Mouse (Mus musculus) embryonic facial prominence, embryonic 15.5 days (tissue): Measurements from ENCODE around the gene Ppp2r5c. TPM values are rescaled to one million over a fixed set of nuclear protein-coding genes. Genes with fewer than 3 reads are reported as not detected.

Experiments used
- ATAC-seq: fragments of 200-750 bp; cut with Nextera tagmentation; 2 replicates; pipeline ENCODE4 v1.8.0; 2017; ENCODE audit warnings: low read depth, moderate TSS enrichment; ENCODE audit not compliant: insufficient number of reproducible peaks, low FRiP score, low TSS enrichment
- H3K27ac ChIP-seq: fragments of 300-500 bp; sonication (generic); replicated peaks from 2 replicates; pipeline ENCODE4 v1.5.1; 2015; ENCODE audit warnings: mild to moderate bottlenecking, inconsistent platforms
- H3K27me3 ChIP-seq: fragments of 300-500 bp; sonication (generic); 2 replicates; pipeline ENCODE4 v1.6.1; 2015; ENCODE audit warnings: inconsistent platforms
- H3K36me3 ChIP-seq: fragments of 300-500 bp; sonication (generic); 2 replicates; pipeline ENCODE4 v1.6.1; 2015; ENCODE audit warnings: mild to moderate bottlenecking, inconsistent platforms
- H3K4me1 ChIP-seq: fragments of 300-500 bp; sonication (generic); 2 replicates; pipeline ENCODE4 v1.6.1; 2015; ENCODE audit warnings: inconsistent platforms
- H3K4me2 ChIP-seq: fragments of 300-500 bp; sonication (generic); replicated peaks from 2 replicates; pipeline ENCODE4 v1.6.1; 2015; ENCODE audit warnings: mild to moderate bottlenecking, inconsistent platforms
- H3K4me3 ChIP-seq: fragments of 300-500 bp; sonication (generic); replicated peaks from 2 replicates; pipeline ENCODE4 v1.5.1; 2015; ENCODE audit warnings: mild to moderate bottlenecking, inconsistent platforms
- H3K9ac ChIP-seq: fragments of 300-500 bp; sonication (generic); 2 replicates; pipeline ENCODE4 v1.6.1; 2015; ENCODE audit warnings: inconsistent platforms
- H3K9me3 ChIP-seq: fragments of 300-500 bp; sonication (generic); replicated peaks from 2 replicates; pipeline ENCODE4 v1.6.1; 2016; ENCODE audit warnings: inconsistent platforms
- WGBS: fragments of 180-500 bp; shearing (Covaris S2); methylation state at CpG from one replicate; pipeline ENCODE4 v1.1.7; 2015; 5-methylcytosine and 5-hydroxymethylcytosine counted together
- polyA plus RNA-seq: library from polyadenylated mRNA; unstranded; fragments of >200 nt; fragmentation: Nextera tagmentation; extraction: Ambion mirVana; gene quantifications from 2 replicates; pipeline ENCODE4 v1.2.1, GENCODE M21; 2015

The Ppp2r5c gene
- polyA plus RNA-seq, 1 experiment from 2014 or later, result 138 TPM

DNA sequence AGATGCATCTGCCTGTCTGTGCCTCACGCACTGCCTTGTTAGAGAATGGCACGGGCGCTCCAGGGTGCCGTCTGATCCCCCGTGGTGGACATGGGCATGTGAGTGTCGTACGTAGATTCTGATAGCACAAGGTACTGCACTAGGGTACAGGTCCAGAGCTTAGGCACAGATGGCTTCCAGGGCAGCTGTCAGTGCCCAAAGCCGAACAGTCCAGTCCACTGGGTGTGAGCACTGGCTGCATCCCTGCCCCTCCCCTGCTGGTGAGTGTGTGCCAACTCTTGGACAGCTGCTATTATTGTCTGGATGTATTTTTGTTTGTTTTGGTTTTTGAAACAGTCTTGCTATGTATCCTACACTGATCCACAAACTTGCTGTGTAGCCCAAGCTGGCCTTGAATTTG, 68.8 kb downstream of the Ppp2r5c start:
- 91% methylated on average over 8 of the region's 8 CpGs for WGBS
- Histone ChIP-seq H3K9ac (no peak overlapping the region), H3K27me3 (no peaks in the 10 kb centered on the region), H3K4me1 (peaks cover 42% of the 10 kb centered on the region), H3K9me3 (no peaks in the 10 kb centered on the region), H3K27ac (no peak overlapping the region), H3K4me2 (no peak overlapping the region), H3K4me3 (no peak overlapping the region), H3K36me3 (no peaks in the 10 kb centered on the region)
- no peak for ATAC-seq

- H3K27me3 ChIP-seq, result no peaks in the 10 kb centered on the region
- peaks cover 31% of the 10 kb centered on the region for H3K36me3 ChIP-seq
- H3K9ac ChIP-seq, result no peak overlapping the region
- no peak overlapping the region for H3K4me2 ChIP-seq
- H3K4me3 ChIP-seq, result no peak overlapping the region
- 78% methylated on average over 15 of the region's 15 CpGs for WGBS
- H3K27ac ChIP-seq, result no peak overlapping the region
- no peaks in the 10 kb centered on the region for H3K9me3 ChIP-seq
- 0 out of 2 replicates have a peak, but pooled peaks have one; percentile 48 for ATAC-seq
- H3K4me1 ChIP-seq, result peaks cover 11% of the 10 kb centered on the region; the same call in 1 of the 2 replicates
These were observed 73.5 kb downstream of the Ppp2r5c start for GRCm38 (mm10) chr12:110520236-110520987.

DNA sequence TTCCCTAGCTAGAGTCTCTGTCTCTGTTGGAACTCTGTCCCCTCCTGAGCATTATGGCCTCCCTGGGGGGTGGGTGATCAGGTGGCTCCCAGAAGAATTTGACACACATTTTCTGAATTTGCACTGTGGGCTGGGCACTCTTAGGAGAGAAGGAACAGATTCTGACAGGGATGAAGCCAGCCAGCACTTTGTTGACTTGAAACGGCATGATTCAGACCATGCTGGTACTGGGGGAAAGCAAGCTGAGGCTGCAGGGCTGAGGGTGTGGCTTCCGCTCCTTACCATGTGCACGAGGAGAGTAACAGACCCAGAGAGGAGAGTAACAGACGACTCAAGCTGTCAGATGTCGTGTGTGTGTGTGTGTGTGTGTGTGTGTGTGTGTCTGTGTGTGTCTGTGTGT, 76.6 kb downstream of the Ppp2r5c start:
- H3K9me3 ChIP-seq, result no peaks in the 10 kb centered on the region
- peaks cover 6% of the 10 kb centered on the region; the same call in 1 of the 2 replicates for H3K4me1 ChIP-seq
- H3K27ac ChIP-seq, result no peak overlapping the region
- H3K4me3 ChIP-seq, result no peak overlapping the region
- H3K9ac ChIP-seq, result no peak overlapping the region
- WGBS, result 74% methylated on average over 5 of the region's 5 CpGs
- ATAC-seq, result no peak
- H3K36me3 ChIP-seq, result peaks cover 46% of the 10 kb centered on the region
- H3K4me2 ChIP-seq, result no peak overlapping the region
- no peaks in the 10 kb centered on the region for H3K27me3 ChIP-seq

GRCm38 (mm10) chr12:110532711-110533110, 85.8 kb downstream of the Ppp2r5c start:
- WGBS, result 65% methylated on average over 6 of the region's 6 CpGs
- H3K4me2 ChIP-seq, result no peak overlapping the region
- H3K27ac ChIP-seq, result no peak overlapping the region
- H3K4me1 ChIP-seq, result peaks cover 5% of the 10 kb centered on the region; the same call in 1 of the 2 replicates
- no peaks in the 10 kb centered on the region for H3K9me3 ChIP-seq
- no peaks in the 10 kb centered on the region for H3K36me3 ChIP-seq
- H3K4me3 ChIP-seq, result no peak overlapping the region
- no peak for ATAC-seq
- H3K9ac ChIP-seq, result no peak overlapping the region
- no peaks in the 10 kb centered on the region for H3K27me3 ChIP-seq

DNA sequence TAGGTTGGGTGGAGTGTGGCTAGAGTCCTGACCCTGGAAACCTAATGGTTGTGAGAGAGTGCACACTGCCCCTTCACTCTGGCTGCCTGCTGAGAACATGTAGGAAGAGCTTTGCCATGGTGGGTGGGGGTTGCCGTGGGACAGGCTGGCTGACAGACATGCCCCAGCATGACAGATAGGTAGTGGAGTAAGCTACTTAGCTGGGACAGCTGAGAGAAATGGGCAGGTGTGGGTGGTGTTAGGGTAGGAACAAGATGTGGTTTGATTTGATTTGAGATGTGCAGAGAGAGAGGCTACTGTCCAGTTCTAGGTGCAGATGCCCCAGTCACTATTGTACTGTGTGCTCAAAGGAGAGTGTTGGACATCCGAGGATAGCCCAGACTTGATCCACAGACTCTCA, 86.2 kb downstream of the Ppp2r5c start:
- Histone ChIP-seq H3K4me2 (no peak overlapping the region), H3K27ac (no peak overlapping the region), H3K4me1 (peaks cover 5% of the 10 kb centered on the region; the same call in 1 of the 2 replicates), H3K4me3 (no peak overlapping the region), H3K27me3 (no peaks in the 10 kb centered on the region), H3K9ac (no peak overlapping the region), H3K9me3 (no peaks in the 10 kb centered on the region), H3K36me3 (no peaks in the 10 kb centered on the region)
- WGBS, result 68% methylated on average over 2 of the region's 2 CpGs
- no peak for ATAC-seq

- no peaks in the 10 kb centered on the region for H3K9me3 ChIP-seq
- H3K9ac ChIP-seq, result no peak overlapping the region
- peaks cover 5% of the 10 kb centered on the region; the same call in 1 of the 2 replicates for H3K4me1 ChIP-seq
- no peaks in the 10 kb centered on the region for H3K36me3 ChIP-seq
- H3K27ac ChIP-seq, result no peak overlapping the region
- 77% methylated on average over 3 of the region's 3 CpGs for WGBS
- ATAC-seq, result no peak
- no peaks in the 10 kb centered on the region for H3K27me3 ChIP-seq
- H3K4me3 ChIP-seq, result no peak overlapping the region
- no peak overlapping the region for H3K4me2 ChIP-seq
These were observed 86.9 kb downstream of the Ppp2r5c start for GRCm38 (mm10) chr12:110533832-110534231.

GRCm38 (mm10) chr12:110535361-110535760, 88.4 kb downstream of the Ppp2r5c start:
- H3K27me3 ChIP-seq, result no peaks in the 10 kb centered on the region
- ATAC-seq, result no peak
- 87% methylated on average over 5 of the region's 5 CpGs for WGBS
- no peaks in the 10 kb centered on the region for H3K9me3 ChIP-seq
- H3K9ac ChIP-seq, result no peak overlapping the region
- H3K4me1 ChIP-seq, result peaks cover 5% of the 10 kb centered on the region; the same call in 1 of the 2 replicates
- no peak overlapping the region for H3K4me2 ChIP-seq
- H3K27ac ChIP-seq, result no peak overlapping the region
- no peak overlapping the region for H3K4me3 ChIP-seq
- no peaks in the 10 kb centered on the region for H3K36me3 ChIP-seq

DNA sequence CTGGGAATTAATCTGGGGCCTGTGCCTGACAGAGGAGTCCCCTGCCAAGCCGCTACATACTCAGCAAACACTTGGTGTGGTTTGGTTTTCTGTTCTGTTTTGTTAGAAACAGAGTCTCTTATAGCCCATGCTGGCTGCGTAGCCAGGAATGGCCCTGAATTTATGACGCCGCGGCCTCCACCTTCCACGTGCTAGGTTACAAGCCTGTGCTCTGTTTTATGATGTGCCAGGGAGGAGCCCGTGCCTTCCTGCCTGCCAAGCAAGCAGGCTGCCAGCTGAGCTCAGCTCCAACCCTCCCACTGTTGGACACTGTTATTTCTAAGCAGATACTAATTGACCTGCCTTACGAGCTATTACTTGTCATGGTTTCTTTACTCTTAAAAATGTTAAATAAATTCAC, 90.8 kb downstream of the Ppp2r5c start:
- H3K27ac ChIP-seq, result no peak overlapping the region
- peaks cover 5% of the 10 kb centered on the region; the same call in 1 of the 2 replicates for H3K4me1 ChIP-seq
- H3K9ac ChIP-seq, result no peak overlapping the region
- ATAC-seq, result no peak
- H3K4me3 ChIP-seq, result no peak overlapping the region
- H3K36me3 ChIP-seq, result no peaks in the 10 kb centered on the region
- H3K4me2 ChIP-seq, result no peak overlapping the region
- 94% methylated on average over 8 of the region's 8 CpGs for WGBS
- no peaks in the 10 kb centered on the region for H3K27me3 ChIP-seq
- no peaks in the 10 kb centered on the region for H3K9me3 ChIP-seq

DNA sequence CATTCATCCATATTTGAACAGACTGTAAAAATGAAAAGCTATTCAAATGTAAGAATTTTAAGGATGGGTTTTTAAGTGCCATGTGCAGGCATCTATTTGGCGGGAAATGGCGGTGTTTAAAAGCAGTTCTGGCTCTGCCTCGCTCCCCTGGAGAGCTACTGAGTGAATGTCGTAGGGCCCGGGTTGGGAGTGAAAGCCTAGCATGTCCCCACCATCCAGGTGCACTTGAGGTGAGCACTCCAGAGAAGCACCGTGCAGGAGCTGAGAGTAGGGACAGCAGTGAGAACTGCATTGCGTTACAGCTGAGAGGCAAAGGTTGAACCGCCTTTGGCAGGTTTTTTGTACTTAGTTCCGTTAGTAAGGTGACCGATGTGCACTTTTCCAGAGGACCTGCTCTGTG, 92.4 kb downstream of the Ppp2r5c start:
- H3K9me3 ChIP-seq, result no peaks in the 10 kb centered on the region
- no peak overlapping the region for H3K27ac ChIP-seq
- no peaks in the 10 kb centered on the region for H3K36me3 ChIP-seq
- no peak overlapping the region for H3K4me2 ChIP-seq
- no peak overlapping the region for H3K4me3 ChIP-seq
- H3K9ac ChIP-seq, result no peak overlapping the region
- H3K27me3 ChIP-seq, result no peaks in the 10 kb centered on the region
- 92% methylated on average over 10 of the region's 10 CpGs for WGBS
- H3K4me1 ChIP-seq, result no peaks in the 10 kb centered on the region
- ATAC-seq, result no peak

DNA sequence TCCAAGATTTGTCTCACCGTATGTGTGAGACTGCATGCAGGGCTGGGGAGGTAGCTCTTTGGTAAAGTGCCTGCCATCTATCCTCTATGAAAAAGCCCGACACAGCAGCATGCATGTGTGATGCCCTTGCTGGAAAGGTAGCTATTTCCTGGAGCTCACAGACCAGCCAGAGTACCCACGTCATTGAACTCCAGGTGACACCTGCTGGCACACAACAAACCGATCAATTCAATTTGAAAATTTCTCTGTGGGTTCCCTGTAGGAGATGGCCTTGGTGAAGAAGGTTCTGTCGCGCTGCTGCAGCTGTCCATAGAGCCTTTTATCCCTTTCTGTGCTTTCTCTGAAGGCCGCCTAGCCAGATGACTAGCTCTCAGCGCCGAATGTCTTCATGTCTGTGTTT, 92.9 kb downstream of the Ppp2r5c start:
- Histone ChIP-seq H3K27ac (no peak overlapping the region), H3K4me2 (no peak overlapping the region), H3K36me3 (0 out of 2 replicates have a peak, but pooled peaks cover under 1% of the 10 kb centered on the region), H3K9ac (no peak overlapping the region), H3K9me3 (no peaks in the 10 kb centered on the region), H3K4me1 (no peaks in the 10 kb centered on the region), H3K4me3 (no peak overlapping the region), H3K27me3 (no peaks in the 10 kb centered on the region)
- 88% methylated on average over 9 of the region's 9 CpGs for WGBS
- no peak for ATAC-seq

DNA sequence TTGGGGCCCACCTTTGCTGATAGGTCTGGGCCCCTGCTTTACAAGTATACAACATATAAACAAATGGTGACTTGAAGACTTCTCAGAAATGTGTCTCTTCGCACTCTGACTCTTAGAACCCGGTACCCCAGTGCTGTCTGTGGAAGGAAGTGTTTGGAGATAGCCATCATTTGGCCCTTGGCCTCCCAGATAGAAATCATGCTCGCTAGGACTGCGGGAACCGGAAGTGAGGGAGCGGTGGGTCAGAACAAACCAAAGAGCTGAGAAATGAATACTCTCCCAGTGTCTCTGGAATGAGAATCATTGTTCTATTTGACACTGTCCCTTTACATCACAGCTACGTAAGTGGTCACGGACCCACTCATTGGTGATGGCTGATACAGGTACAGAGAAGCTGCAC, 93.4 kb downstream of the Ppp2r5c start:
- Histone ChIP-seq H3K4me2 (no peak overlapping the region), H3K9ac (no peak overlapping the region), H3K9me3 (no peaks in the 10 kb centered on the region), H3K27me3 (no peaks in the 10 kb centered on the region), H3K36me3 (peaks cover 5% of the 10 kb centered on the region; the same call in 1 of the 2 replicates), H3K27ac (no peak overlapping the region), H3K4me3 (no peak overlapping the region), H3K4me1 (no peaks in the 10 kb centered on the region)
- WGBS, result 92% methylated on average over 8 of the region's 8 CpGs
- ATAC-seq, result no peak

- Histone ChIP-seq H3K9me3 (no peaks in the 10 kb centered on the region), H3K27me3 (no peaks in the 10 kb centered on the region), H3K4me1 (no peaks in the 10 kb centered on the region), H3K36me3 (peaks cover 7% of the 10 kb centered on the region; the same call in 1 of the 2 replicates), H3K4me3 (no peak overlapping the region), H3K9ac (no peak overlapping the region), H3K4me2 (no peak overlapping the region), H3K27ac (no peak overlapping the region)
- no peak for ATAC-seq
- 85% methylated on average over 8 of the region's 8 CpGs for WGBS
These were observed 94.1 kb downstream of the Ppp2r5c start for GRCm38 (mm10) chr12:110541001-110541400.
